Mouse (Mus musculus): ENCODE data around the gene Grid2. TPM values are rescaled to one million over a fixed set of nuclear protein-coding genes. Genes with fewer than 3 reads are reported as not detected.

Gene Grid2
- polyA plus RNA-seq, 1 experiment from 2014 or later = 3.3 TPM

DNA sequence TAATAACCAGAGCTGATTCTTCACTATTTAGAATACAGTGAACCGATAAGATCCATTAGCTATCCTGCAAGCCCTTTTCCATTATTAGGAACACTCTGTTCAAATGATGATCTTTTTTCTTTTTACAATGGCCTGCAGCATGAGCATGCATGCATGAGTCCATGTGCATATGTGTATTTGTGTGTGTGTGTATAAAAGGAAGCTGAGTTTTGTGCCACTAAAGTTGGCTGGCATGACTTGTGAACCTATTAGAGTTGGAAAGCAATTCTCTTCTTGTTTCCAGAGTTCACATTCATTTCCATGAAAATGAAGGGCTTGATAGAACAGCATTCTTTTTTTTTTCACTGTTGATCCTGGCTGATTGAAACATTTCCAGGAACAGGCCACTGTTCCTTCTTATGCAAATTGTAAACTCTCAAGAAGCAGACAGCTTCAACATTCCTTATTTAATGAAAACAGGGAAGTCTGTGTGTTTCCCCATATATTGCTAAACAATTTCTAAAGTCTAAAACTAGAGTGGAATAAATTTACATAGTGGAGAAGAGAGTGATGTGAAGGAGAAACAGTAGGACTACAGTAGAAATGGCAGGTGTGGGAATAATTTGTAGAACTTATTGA lies 919.4 kb downstream of the Grid2 start:
- H3K9me3 ChIP-seq = no peaks in the 10 kb centered on the region
- H3K36me3 ChIP-seq = no peaks in the 10 kb centered on the region
- DNase-seq (ENCODE audit: low spot score) = no peak
- 86% methylated on average over 1 of the region's 1 CpGs for WGBS
- no peaks in the 10 kb centered on the region for H3K4me1 ChIP-seq (replicated peaks)
- H3K27ac ChIP-seq = no peak overlapping the region
- no peaks in the 10 kb centered on the region for H3K27me3 ChIP-seq (ENCODE audit: insufficient read depth, poor library complexity, severe bottlenecking)
- no peak overlapping the region for H3K4me3 ChIP-seq

GRCm38 (mm10) chr6:64193646-64194045 lies 938.0 kb downstream of the Grid2 start:
- no peaks in the 10 kb centered on the region for H3K9me3 ChIP-seq
- DNase-seq (ENCODE audit: low spot score) = no peak
- H3K27me3 ChIP-seq (ENCODE audit: insufficient read depth, poor library complexity, severe bottlenecking) = no peaks in the 10 kb centered on the region
- 87% methylated on average over 1 of the region's 1 CpGs for WGBS
- no peaks in the 10 kb centered on the region for H3K4me1 ChIP-seq (replicated peaks)
- no peaks in the 10 kb centered on the region for H3K36me3 ChIP-seq
- no peak overlapping the region for H3K4me3 ChIP-seq
- no peak overlapping the region for H3K27ac ChIP-seq

- H3K4me3 ChIP-seq = no peak overlapping the region
- H3K36me3 ChIP-seq = no peaks in the 10 kb centered on the region
- no peak overlapping the region for H3K27ac ChIP-seq
- no peaks in the 10 kb centered on the region for H3K9me3 ChIP-seq
- 29% methylated on average over 8 of the region's 8 CpGs for WGBS
- DNase-seq (ENCODE audit: low spot score) = peak; percentile 2
- no peaks in the 10 kb centered on the region for H3K27me3 ChIP-seq (ENCODE audit: insufficient read depth, poor library complexity, severe bottlenecking)
- H3K4me1 ChIP-seq (replicated peaks) = peaks cover 8% of the 10 kb centered on the region
These were observed 946.9 kb downstream of the Grid2 start for GRCm38 (mm10) chr6:64202396-64203122.

DNA sequence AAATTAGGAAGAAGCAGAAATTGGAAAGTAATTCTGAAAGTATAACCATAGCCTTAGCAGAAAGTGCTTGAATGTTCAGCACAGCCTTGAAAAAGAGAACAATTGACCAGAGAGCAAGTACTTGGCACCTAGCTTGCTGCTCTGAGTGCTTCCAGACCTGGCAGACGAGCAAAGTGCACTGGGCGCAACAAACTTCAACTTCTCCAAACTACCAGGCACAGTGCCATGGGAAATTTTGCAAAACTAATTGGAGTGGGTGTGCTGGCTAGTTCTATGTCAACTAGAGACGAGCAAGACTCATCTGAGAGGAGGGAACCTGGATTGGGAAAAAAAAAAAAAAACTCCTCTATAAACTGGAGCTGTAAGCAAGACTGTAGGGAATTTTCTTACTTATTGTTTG lies 980.7 kb downstream of the Grid2 start:
- no peak overlapping the region for H3K4me3 ChIP-seq
- H3K36me3 ChIP-seq = no peaks in the 10 kb centered on the region
- H3K9me3 ChIP-seq = no peaks in the 10 kb centered on the region
- H3K27ac ChIP-seq = no peak overlapping the region
- WGBS = 84% methylated on average over 3 of the region's 3 CpGs
- no peak for DNase-seq (ENCODE audit: low spot score)
- H3K4me1 ChIP-seq (replicated peaks) = no peaks in the 10 kb centered on the region
- no peaks in the 10 kb centered on the region for H3K27me3 ChIP-seq (ENCODE audit: insufficient read depth, poor library complexity, severe bottlenecking)

DNA sequence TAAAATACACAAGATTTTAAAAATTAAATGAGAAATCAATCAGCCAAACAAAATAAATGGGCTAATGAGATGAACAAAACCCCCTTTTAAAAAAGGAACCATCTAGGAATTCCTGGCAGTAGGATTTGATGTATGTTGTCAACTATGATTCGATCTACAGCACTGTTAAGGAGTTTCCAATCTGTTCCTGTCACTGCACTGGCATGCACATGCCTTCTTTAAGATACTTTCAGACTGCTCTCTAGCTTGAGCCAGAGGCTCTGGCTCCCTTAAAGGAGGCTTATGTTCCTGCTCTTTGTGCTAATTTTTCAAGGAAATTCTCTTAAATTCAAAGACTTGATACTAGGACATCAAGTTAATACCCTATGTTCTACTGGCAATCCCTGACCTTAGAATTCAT lies 984.9 kb downstream of the Grid2 start:
- Histone ChIP-seq H3K27ac (no peak overlapping the region), H3K9me3 (no peaks in the 10 kb centered on the region), H3K36me3 (no peaks in the 10 kb centered on the region), H3K27me3 (ENCODE audit: insufficient read depth, poor library complexity, severe bottlenecking) (no peaks in the 10 kb centered on the region), H3K4me3 (no peak overlapping the region), H3K4me1 (replicated peaks) (no peaks in the 10 kb centered on the region)
- 82% methylated on average over 1 of the region's 1 CpGs for WGBS
- no peak for DNase-seq (ENCODE audit: low spot score)

DNA sequence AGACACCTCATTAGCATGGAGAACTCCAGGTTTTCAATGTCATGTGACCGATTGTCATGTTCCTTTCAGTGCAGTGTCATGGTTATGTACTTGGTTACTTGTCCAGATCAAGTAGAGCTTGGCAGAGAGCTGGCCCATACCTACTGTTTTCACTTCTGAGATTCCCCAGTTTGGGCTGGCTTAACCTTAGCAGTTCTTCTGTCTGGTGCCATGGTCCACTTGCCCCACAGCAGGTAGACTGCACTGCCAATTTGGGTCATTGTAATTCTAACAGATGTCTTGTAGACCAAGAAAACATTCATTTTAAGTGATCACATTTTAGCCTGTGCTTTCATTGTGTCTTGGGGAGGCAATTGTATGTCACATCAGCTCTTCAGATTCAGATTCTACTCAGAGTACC lies 990.3 kb downstream of the Grid2 start:
- 86% methylated on average over 1 of the region's 1 CpGs for WGBS
- no peaks in the 10 kb centered on the region for H3K36me3 ChIP-seq
- H3K4me3 ChIP-seq = no peak overlapping the region
- DNase-seq (ENCODE audit: low spot score) = no peak
- H3K9me3 ChIP-seq = no peaks in the 10 kb centered on the region
- H3K27me3 ChIP-seq (ENCODE audit: insufficient read depth, poor library complexity, severe bottlenecking) = no peaks in the 10 kb centered on the region
- no peaks in the 10 kb centered on the region for H3K4me1 ChIP-seq (replicated peaks)
- H3K27ac ChIP-seq = no peak overlapping the region

DNA sequence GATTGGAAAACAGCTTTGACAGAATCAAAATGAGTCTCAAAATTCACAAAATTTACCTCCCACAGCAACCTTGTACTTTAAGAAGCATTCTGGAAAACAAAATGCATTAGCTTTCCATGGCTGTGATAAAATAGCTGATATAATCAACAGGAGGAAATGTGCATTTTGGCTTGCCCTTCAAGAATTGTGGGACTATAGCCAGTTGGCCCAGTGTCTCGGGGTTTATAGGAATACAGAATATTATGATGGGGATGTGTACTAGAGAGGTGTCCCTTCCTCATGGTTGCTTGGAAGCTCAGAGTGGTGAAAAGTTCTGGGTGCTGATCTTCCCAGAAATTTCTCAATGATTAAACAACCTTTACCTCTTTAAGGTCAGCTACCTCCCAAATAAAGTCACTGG lies 995.4 kb downstream of the Grid2 start:
- WGBS = 91% methylated on average over 1 of the region's 1 CpGs
- no peak for DNase-seq (ENCODE audit: low spot score)
- H3K27me3 ChIP-seq (ENCODE audit: insufficient read depth, poor library complexity, severe bottlenecking) = no peaks in the 10 kb centered on the region

DNA sequence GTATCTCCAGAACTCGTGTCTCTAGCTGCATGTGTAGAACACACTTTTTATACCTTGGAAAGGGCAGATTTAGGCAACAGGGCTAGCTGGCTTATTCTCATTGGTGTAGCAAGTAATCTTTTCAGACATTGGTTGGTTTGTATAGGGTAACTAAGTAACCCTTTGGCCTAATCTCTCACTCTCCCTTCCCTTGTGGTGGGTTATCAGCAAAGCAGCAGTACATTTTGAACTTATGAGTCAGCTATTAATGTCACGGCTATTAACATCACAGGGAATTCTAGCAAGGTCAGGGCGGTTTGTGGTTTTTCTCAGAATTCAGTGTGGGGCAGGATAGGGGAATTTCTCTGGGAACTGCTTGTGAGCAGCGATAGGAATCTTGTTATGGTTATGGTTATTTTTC lies 1007.8 kb downstream of the Grid2 start:
- Histone ChIP-seq H3K4me3 (no peak overlapping the region), H3K27me3 (ENCODE audit: insufficient read depth, poor library complexity, severe bottlenecking) (no peaks in the 10 kb centered on the region), H3K36me3 (no peaks in the 10 kb centered on the region), H3K9me3 (no peaks in the 10 kb centered on the region), H3K27ac (no peak overlapping the region), H3K4me1 (replicated peaks) (no peaks in the 10 kb centered on the region)
- DNase-seq (ENCODE audit: low spot score) = no peak
- WGBS = 91% methylated on average over 4 of the region's 4 CpGs

More for the DNA sequence above, 995.4 kb downstream of the Grid2 start:
- Histone ChIP-seq H3K9me3 (no peaks in the 10 kb centered on the region), H3K4me3 (no peak overlapping the region), H3K4me1 (replicated peaks) (no peaks in the 10 kb centered on the region), H3K27ac (no peak overlapping the region), H3K36me3 (no peaks in the 10 kb centered on the region)

DNA sequence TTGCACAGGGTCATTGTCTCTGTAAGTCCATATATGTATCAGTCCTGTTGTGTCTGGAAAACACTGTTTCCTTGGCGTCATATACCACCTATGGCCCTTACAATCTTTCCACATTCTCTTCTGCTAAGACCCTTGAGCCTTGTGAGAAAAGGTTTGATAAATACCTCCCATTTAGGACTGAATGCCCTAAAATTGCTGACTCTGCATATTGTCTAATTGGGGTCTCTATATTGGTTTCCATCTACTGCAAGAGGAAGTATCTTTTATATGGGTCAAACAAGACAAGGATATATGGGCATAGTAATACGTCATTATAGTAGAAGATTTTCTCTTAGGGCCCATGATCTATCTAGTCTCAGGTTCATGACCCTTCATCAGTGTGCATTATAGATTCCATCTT lies 1008.5 kb downstream of the Grid2 start:
- WGBS = 89% methylated on average over 2 of the region's 2 CpGs
- no peaks in the 10 kb centered on the region for H3K9me3 ChIP-seq
- H3K4me1 ChIP-seq (replicated peaks) = no peaks in the 10 kb centered on the region
- H3K4me3 ChIP-seq = no peak overlapping the region
- H3K36me3 ChIP-seq = no peaks in the 10 kb centered on the region
- no peak overlapping the region for H3K27ac ChIP-seq
- no peaks in the 10 kb centered on the region for H3K27me3 ChIP-seq (ENCODE audit: insufficient read depth, poor library complexity, severe bottlenecking)
- no peak for DNase-seq (ENCODE audit: low spot score)

GRCm38 (mm10) chr6:64274319-64275114 lies 1018.8 kb downstream of the Grid2 start:
- H3K27me3 ChIP-seq (ENCODE audit: insufficient read depth, poor library complexity, severe bottlenecking) = no peaks in the 10 kb centered on the region
- H3K9me3 ChIP-seq = no peaks in the 10 kb centered on the region
- H3K27ac ChIP-seq = no peak overlapping the region
- no peaks in the 10 kb centered on the region for H3K4me1 ChIP-seq (replicated peaks)
- WGBS = 72% methylated on average over 2 of the region's 2 CpGs
- H3K4me3 ChIP-seq = no peak overlapping the region
- no peaks in the 10 kb centered on the region for H3K36me3 ChIP-seq
- DNase-seq (ENCODE audit: low spot score) = no peak

DNA sequence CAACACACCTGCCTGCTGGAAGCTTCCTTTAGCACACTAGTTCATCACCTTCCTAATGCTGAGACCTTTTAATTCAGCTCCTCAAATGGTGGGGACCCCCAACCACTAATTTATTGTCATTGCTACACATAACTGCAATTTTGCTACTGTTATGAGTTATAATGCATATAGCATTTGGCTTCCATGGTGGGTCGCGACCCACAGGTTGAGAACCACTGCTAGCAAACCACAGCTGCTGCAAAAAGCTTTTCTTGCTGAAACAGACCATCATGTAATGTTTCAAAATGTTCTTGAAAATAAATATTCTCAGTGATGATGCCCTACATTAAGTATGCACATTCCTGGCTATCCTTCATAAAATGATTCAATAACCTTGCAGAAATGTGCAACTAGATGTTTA lies 1024.3 kb downstream of the Grid2 start:
- Histone ChIP-seq H3K36me3 (no peaks in the 10 kb centered on the region), H3K4me3 (no peak overlapping the region), H3K27me3 (ENCODE audit: insufficient read depth, poor library complexity, severe bottlenecking) (no peaks in the 10 kb centered on the region), H3K9me3 (no peaks in the 10 kb centered on the region), H3K4me1 (replicated peaks) (no peaks in the 10 kb centered on the region), H3K27ac (no peak overlapping the region)
- 94% methylated on average over 2 of the region's 2 CpGs for WGBS
- DNase-seq (ENCODE audit: low spot score) = no peak

DNA sequence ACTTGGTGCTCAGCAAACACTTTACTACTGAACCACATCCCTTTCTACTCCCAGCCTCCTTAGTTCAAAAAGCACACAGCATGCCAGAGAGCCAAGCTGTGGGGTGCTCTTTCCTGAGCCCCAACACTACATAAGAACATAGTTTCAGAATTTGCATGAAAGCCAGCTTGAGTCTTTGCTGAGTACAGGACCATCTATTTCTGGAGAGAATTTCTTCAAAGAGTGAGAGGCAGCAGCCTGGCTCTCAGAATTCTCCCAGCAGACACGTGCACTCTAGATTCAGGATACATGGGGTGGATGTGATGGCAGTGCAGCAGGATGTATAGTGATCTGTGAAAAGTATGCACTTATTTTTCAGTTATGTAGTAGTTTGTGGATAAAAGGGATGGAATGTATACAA lies 1038.1 kb downstream of the Grid2 start:
- no peak for DNase-seq (ENCODE audit: low spot score)
- Histone ChIP-seq H3K9me3 (no peaks in the 10 kb centered on the region), H3K27me3 (ENCODE audit: insufficient read depth, poor library complexity, severe bottlenecking) (no peaks in the 10 kb centered on the region), H3K27ac (no peak overlapping the region), H3K4me3 (no peak overlapping the region), H3K4me1 (replicated peaks) (no peaks in the 10 kb centered on the region), H3K36me3 (no peaks in the 10 kb centered on the region)
- WGBS = 86% methylated on average over 1 of the region's 1 CpGs

GRCm38 (mm10) chr6:64297633-64298032 lies 1042.0 kb downstream of the Grid2 start:
- 49% methylated on average over 1 of the region's 1 CpGs for WGBS
- Histone ChIP-seq H3K4me3 (no peak overlapping the region), H3K9me3 (no peaks in the 10 kb centered on the region), H3K36me3 (no peaks in the 10 kb centered on the region), H3K4me1 (replicated peaks) (no peaks in the 10 kb centered on the region), H3K27ac (no peak overlapping the region), H3K27me3 (ENCODE audit: insufficient read depth, poor library complexity, severe bottlenecking) (no peaks in the 10 kb centered on the region)
- DNase-seq (ENCODE audit: low spot score) = no peak

All from hindbrain, embryonic 10.5 days (tissue).